Mouse (Mus musculus): Measurements from ENCODE around the gene Gpc1. TPM values are rescaled to one million over a fixed set of nuclear protein-coding genes. Genes with fewer than 3 reads are reported as not detected.

The Gpc1 gene
- polyA plus RNA-seq, 1 experiment: 380 TPM

DNA sequence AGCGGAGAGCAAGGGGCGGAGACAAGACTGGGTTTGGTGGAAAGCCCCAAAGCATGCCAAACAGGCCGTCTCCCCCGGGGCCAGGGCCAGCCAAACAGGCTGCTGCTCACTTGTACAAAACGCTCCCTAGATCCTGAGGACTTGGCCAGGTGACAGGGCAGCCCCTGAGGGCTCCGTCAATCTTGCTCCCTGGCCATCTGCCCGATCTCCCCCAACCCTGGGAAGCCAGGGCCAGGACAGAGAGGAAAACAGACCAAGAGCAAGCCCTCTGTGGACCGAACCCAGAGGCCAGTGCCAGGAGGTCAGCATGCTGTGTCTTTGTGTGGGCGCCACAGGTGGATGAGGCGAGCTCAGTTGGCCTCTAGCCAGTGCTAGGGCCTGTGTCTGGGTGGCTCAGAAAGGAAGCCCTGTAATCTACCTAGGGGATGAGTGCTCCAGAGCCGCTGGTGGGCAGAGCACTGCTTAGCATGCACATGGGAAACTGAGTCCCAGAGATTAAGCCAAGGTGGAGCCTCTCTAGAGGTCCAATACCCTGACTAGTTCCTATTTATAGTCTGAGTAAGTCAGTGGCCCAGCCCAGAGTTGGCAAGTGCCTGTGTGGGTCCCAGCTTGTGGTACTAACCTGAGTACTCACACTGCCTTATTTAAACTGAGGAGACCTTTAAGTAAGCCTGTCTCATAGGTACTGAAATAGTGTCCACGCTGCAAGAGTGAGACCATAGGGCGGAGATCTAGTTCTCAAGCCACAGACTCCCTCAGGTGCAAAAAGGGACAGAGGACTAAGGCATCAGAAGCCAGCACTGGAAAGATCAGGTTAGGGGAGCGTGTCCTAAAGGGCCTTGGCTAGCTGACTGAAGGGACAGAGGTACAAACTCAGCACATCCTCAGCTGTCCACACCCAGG is 6.7 kb downstream of the Gpc1 start:
- H3K36me3 ChIP-seq (ENCODE audit: control insufficient read depth, insufficient read depth): peaks cover 62% of the 10 kb centered on the region
- H3K4me3 ChIP-seq (ENCODE audit: insufficient read depth, poor library complexity, severe bottlenecking): no peak overlapping the region
- TF ChIP-seq FOSL1 (IDR thresholded peaks at IDR 0.05; ENCODE audit: insufficient read depth, low read length, poor library complexity, severe bottlenecking): no peak
- TF ChIP-seq USF1 (IDR thresholded peaks at IDR 0.05; ENCODE audit: low read depth): no peak
- TF ChIP-seq MAX (IDR thresholded peaks at IDR 0.05): no peak
- no peak for TF ChIP-seq CTCF (IDR thresholded peaks at IDR 0.05; ENCODE audit: control insufficient read depth, insufficient read depth, insufficient read length)
- no peak for TF ChIP-seq MYOG (IDR thresholded peaks at IDR 0.05; ENCODE audit: control insufficient read depth, extremely low read depth, insufficient read length)
- no peak for TF ChIP-seq CEBPB (IDR thresholded peaks at IDR 0.05; ENCODE audit: low read depth)
- TF ChIP-seq MYOD1 (IDR thresholded peaks at IDR 0.05; ENCODE audit: control insufficient read depth, insufficient read length, low read depth): no peak
- peaks cover 96% of the 10 kb centered on the region for H3K79me3 ChIP-seq (ENCODE audit: low read depth)
- no peaks in the 10 kb centered on the region for H3K27me3 ChIP-seq (ENCODE audit: control insufficient read depth, insufficient read depth, insufficient read length)
- H3ac ChIP-seq (ENCODE audit: control insufficient read depth, insufficient read length, low read depth): no peak overlapping the region
- H3K79me2 ChIP-seq (ENCODE audit: control insufficient read depth, insufficient read depth): peaks cover 100% of the 10 kb centered on the region

DNA sequence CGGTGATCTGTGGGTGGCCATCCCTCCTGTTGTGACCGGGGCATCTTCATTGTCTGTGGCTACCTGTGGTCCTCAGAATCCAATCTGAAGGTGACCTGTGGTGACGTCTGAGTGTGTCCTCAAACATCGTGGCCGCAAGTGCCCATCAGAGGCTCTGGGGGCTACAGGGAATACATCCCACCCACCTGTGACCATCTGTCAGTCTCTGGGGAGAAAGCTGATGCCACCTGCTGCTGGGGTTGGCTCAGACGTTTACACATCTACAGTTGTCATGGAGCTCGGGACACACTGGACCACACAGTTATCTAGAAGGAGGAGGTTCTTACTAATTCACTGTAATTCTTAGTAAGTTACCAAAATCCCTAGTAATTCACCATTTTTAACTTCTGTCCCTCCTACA is 7.8 kb downstream of the Gpc1 start:
- Histone ChIP-seq H3ac (ENCODE audit: control insufficient read depth, insufficient read length, low read depth) (no peak overlapping the region), H3K27me3 (ENCODE audit: control insufficient read depth, insufficient read depth, insufficient read length) (no peaks in the 10 kb centered on the region), H3K79me3 (ENCODE audit: low read depth) (peaks cover 97% of the 10 kb centered on the region), H3K4me3 (ENCODE audit: insufficient read depth, poor library complexity, severe bottlenecking) (no peak overlapping the region), H3K36me3 (ENCODE audit: control insufficient read depth, insufficient read depth) (peaks cover 63% of the 10 kb centered on the region), H3K79me2 (ENCODE audit: control insufficient read depth, insufficient read depth) (peaks cover 100% of the 10 kb centered on the region)
- no peak for TF ChIP-seq MYOG (IDR thresholded peaks at IDR 0.05; ENCODE audit: control insufficient read depth, extremely low read depth, insufficient read length)
- TF ChIP-seq CEBPB (IDR thresholded peaks at IDR 0.05; ENCODE audit: low read depth): no peak
- TF ChIP-seq FOSL1 (IDR thresholded peaks at IDR 0.05; ENCODE audit: insufficient read depth, low read length, poor library complexity, severe bottlenecking): no peak
- TF ChIP-seq CTCF (IDR thresholded peaks at IDR 0.05; ENCODE audit: control insufficient read depth, insufficient read depth, insufficient read length): no peak
- TF ChIP-seq USF1 (IDR thresholded peaks at IDR 0.05; ENCODE audit: low read depth): no peak
- TF ChIP-seq MAX (IDR thresholded peaks at IDR 0.05): no peak
- TF ChIP-seq MYOD1 (IDR thresholded peaks at IDR 0.05; ENCODE audit: control insufficient read depth, insufficient read length, low read depth): no peak

GRCm38 (mm10) chr1:92840231-92840890 is 8.9 kb downstream of the Gpc1 start:
- Histone ChIP-seq H3K36me3 (ENCODE audit: control insufficient read depth, insufficient read depth) (peaks cover 63% of the 10 kb centered on the region), H3K4me3 (ENCODE audit: insufficient read depth, poor library complexity, severe bottlenecking) (no peak overlapping the region), H3ac (ENCODE audit: control insufficient read depth, insufficient read length, low read depth) (no peak overlapping the region), H3K79me2 (ENCODE audit: control insufficient read depth, insufficient read depth) (peaks cover 100% of the 10 kb centered on the region), H3K79me3 (ENCODE audit: low read depth) (peaks cover 96% of the 10 kb centered on the region), H3K27me3 (ENCODE audit: control insufficient read depth, insufficient read depth, insufficient read length) (no peaks in the 10 kb centered on the region)
- TF ChIP-seq MAX (IDR thresholded peaks at IDR 0.05) (no peak), FOSL1 (IDR thresholded peaks at IDR 0.05; ENCODE audit: insufficient read depth, low read length, poor library complexity, severe bottlenecking) (no peak), CEBPB (IDR thresholded peaks at IDR 0.05; ENCODE audit: low read depth) (no peak), MYOG (IDR thresholded peaks at IDR 0.05; ENCODE audit: control insufficient read depth, extremely low read depth, insufficient read length) (no peak), USF1 (IDR thresholded peaks at IDR 0.05; ENCODE audit: low read depth) (no peak), CTCF (IDR thresholded peaks at IDR 0.05; ENCODE audit: control insufficient read depth, insufficient read depth, insufficient read length) (no peak), MYOD1 (IDR thresholded peaks at IDR 0.05; ENCODE audit: control insufficient read depth, insufficient read length, low read depth) (no peak)

- peaks cover 100% of the 10 kb centered on the region for H3K79me2 ChIP-seq (ENCODE audit: control insufficient read depth, insufficient read depth)
- no peaks in the 10 kb centered on the region for H3K27me3 ChIP-seq (ENCODE audit: control insufficient read depth, insufficient read depth, insufficient read length)
- H3K36me3 ChIP-seq (ENCODE audit: control insufficient read depth, insufficient read depth): peaks cover 54% of the 10 kb centered on the region
- H3ac ChIP-seq (ENCODE audit: control insufficient read depth, insufficient read length, low read depth): no peak overlapping the region
- H3K79me3 ChIP-seq (ENCODE audit: low read depth): peaks cover 96% of the 10 kb centered on the region
- TF ChIP-seq MAX (IDR thresholded peaks at IDR 0.05): no peak
- TF ChIP-seq FOSL1 (IDR thresholded peaks at IDR 0.05; ENCODE audit: insufficient read depth, low read length, poor library complexity, severe bottlenecking): no peak
- TF ChIP-seq CTCF (IDR thresholded peaks at IDR 0.05; ENCODE audit: control insufficient read depth, insufficient read depth, insufficient read length): no peak
- H3K4me3 ChIP-seq (ENCODE audit: insufficient read depth, poor library complexity, severe bottlenecking): no peak overlapping the region
These were observed 10.0 kb downstream of the Gpc1 start for GRCm38 (mm10) chr1:92841427-92841826.

- TF ChIP-seq USF1 (IDR thresholded peaks at IDR 0.05; ENCODE audit: low read depth): no peak
- no peak for TF ChIP-seq CEBPB (IDR thresholded peaks at IDR 0.05; ENCODE audit: low read depth)
- no peak for TF ChIP-seq CTCF (IDR thresholded peaks at IDR 0.05; ENCODE audit: control insufficient read depth, insufficient read depth, insufficient read length)
- TF ChIP-seq MYOG (IDR thresholded peaks at IDR 0.05; ENCODE audit: control insufficient read depth, extremely low read depth, insufficient read length): no peak
- TF ChIP-seq MYOD1 (IDR thresholded peaks at IDR 0.05; ENCODE audit: control insufficient read depth, insufficient read length, low read depth): no peak
- Histone ChIP-seq H3ac (ENCODE audit: control insufficient read depth, insufficient read length, low read depth) (no peak overlapping the region), H3K36me3 (ENCODE audit: control insufficient read depth, insufficient read depth) (peaks cover 37% of the 10 kb centered on the region), H3K79me3 (ENCODE audit: low read depth) (peaks cover 80% of the 10 kb centered on the region), H3K79me2 (ENCODE audit: control insufficient read depth, insufficient read depth) (peaks cover 100% of the 10 kb centered on the region), H3K4me3 (ENCODE audit: insufficient read depth, poor library complexity, severe bottlenecking) (no peak overlapping the region), H3K27me3 (ENCODE audit: control insufficient read depth, insufficient read depth, insufficient read length) (no peaks in the 10 kb centered on the region)
These were observed 14.4 kb downstream of the Gpc1 start for GRCm38 (mm10) chr1:92845889-92846288.
